ENCODE assay signal across 8 mouse cellular contexts in the genomic region with DNA sequence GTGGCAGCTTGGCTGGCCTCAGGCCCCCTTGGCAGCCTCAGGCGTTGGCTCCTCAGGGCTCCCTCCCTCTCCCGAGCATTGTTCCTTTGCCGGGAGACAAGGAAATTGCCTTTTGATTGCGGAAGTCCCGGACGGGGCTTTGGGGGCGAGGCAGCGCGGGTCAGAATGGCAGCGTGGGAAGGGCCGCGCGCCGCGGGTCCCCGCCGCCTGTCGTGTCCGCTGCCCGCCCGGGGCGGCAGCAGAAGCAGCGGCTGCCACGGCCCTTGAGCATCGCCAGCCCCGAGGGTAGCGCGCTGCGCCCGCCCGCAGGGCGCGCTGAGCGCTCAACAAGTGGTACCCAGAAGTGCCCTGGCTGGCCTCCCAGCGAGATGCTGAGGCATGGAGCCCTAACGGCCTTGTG. TPM values are rescaled to one million over a fixed set of nuclear protein-coding genes. Genes with fewer than 3 reads are reported as not detected.
DNase-seq lines count a peak whose midpoint lies in the region; ATAC-seq lines count a peak whose summit lies in the region.

No protein-coding gene starts in this region.

- ATAC-seq in lung, embryonic 15.5 days (ENCODE audit: borderline replicate concordance, extremely low read depth, low FRiP score, low TSS enrichment): peak; percentile 83
- ATAC-seq in stomach, embryonic 14.5 days (ENCODE audit: insufficient number of reproducible peaks, insufficient read depth, low FRiP score, low read depth): peak; percentile 33; the same call in 1 of the 2 replicates

- under 1% methylated on average over 36 of the region's 36 CpGs for WGBS in heart, embryonic 10.5 days
- WGBS in lung, embryonic 15.5 days: under 1% methylated on average over 35 of the region's 36 CpGs
- under 1% methylated on average over 21 of the region's 36 CpGs for WGBS in stomach, embryonic 14.5 days

- peak overlapping the region; percentile 79 for H3K27ac ChIP-seq in heart, embryonic 10.5 days
- H3K27ac ChIP-seq in lung, embryonic 15.5 days: peak overlapping the region; percentile 48; the same call in 1 of the 2 replicates
- no peak overlapping the region for H3K27ac ChIP-seq in stomach, embryonic 14.5 days (ENCODE audit: low read length)

- peak overlapping the region; percentile 39 for H3K9ac ChIP-seq in lung, embryonic 15.5 days
- H3K9ac ChIP-seq in stomach, embryonic 14.5 days (replicated peaks; ENCODE audit: low read depth, low read length): no peak overlapping the region

- H3K4me1 ChIP-seq in heart, embryonic 10.5 days: peaks cover 25% of the 10 kb centered on the region
- peaks cover 20% of the 10 kb centered on the region for H3K4me1 ChIP-seq in lung, embryonic 15.5 days
- H3K4me1 ChIP-seq in stomach, embryonic 14.5 days (ENCODE audit: control insufficient read depth, insufficient read depth, low read length): no peaks in the 10 kb centered on the region; the same call in 1 of the 2 replicates

- H3K36me3 ChIP-seq in heart, embryonic 10.5 days: no peaks in the 10 kb centered on the region
- no peaks in the 10 kb centered on the region for H3K36me3 ChIP-seq in lung, embryonic 15.5 days
- H3K36me3 ChIP-seq in stomach, embryonic 14.5 days (ENCODE audit: control insufficient read depth, insufficient read depth, low read length): no peaks in the 10 kb centered on the region

- no peaks in the 10 kb centered on the region for H3K9me3 ChIP-seq in heart, embryonic 10.5 days
- H3K9me3 ChIP-seq in lung, embryonic 15.5 days: no peaks in the 10 kb centered on the region
- no peaks in the 10 kb centered on the region for H3K9me3 ChIP-seq in stomach, embryonic 14.5 days (ENCODE audit: control insufficient read depth, low read depth, low read length)

- peak; percentile 9 to 16 for DNase-seq in cerebellum, adult 18-20 months
- no peak for DNase-seq in cerebellum, adult 9-11 months
- peak; percentile 75 for DNase-seq in embryo, embryonic 11 days
- no peak for DNase-seq in heart, embryonic 10.5 days (ENCODE audit: low spot score)
- DNase-seq in kidney, adult 8-10 months: peak; percentile 56 to 59
- no peak for DNase-seq in thymus, postnatal 36 days

- peak overlapping the region; percentile 84 for H3K4me2 ChIP-seq in lung, embryonic 15.5 days
- peak overlapping the region; percentile 75 for H3K4me2 ChIP-seq in stomach, embryonic 14.5 days (replicated peaks; ENCODE audit: low read depth, low read length)

- H3K27me3 ChIP-seq in heart, embryonic 10.5 days (ENCODE audit: insufficient read depth, poor library complexity, severe bottlenecking): peaks cover 40% of the 10 kb centered on the region
- peaks cover 19% of the 10 kb centered on the region for H3K27me3 ChIP-seq in lung, embryonic 15.5 days
- 0 out of 2 replicates have a peak, but pooled peaks cover 7% of the 10 kb centered on the region for H3K27me3 ChIP-seq in stomach, embryonic 14.5 days (ENCODE audit: control insufficient read depth, insufficient read depth, low read length)

- peak overlapping the region; percentile 64 for H3K4me3 ChIP-seq in heart, embryonic 10.5 days
- H3K4me3 ChIP-seq in lung, embryonic 15.5 days: peak overlapping the region; percentile 48
- peak overlapping the region; percentile 34 for H3K4me3 ChIP-seq in stomach, embryonic 14.5 days (ENCODE audit: low read depth, low read length)

RNA-seq across cellular contexts. Expression of gene Ptprb, which starts 25.9 kb away (rescaled TPM):
- polyA plus RNA-seq in heart, embryonic 10.5 days (2016; fragmentation: Nextera tagmentation; extraction: Ambion mirVana): 5.4 and 7.4 TPM in 2 replicates
- 12.5 and 14.3 TPM in 2 replicates for polyA plus RNA-seq in lung, embryonic 15.5 days (2015; fragmentation: Nextera tagmentation; extraction: Ambion mirVana)
- polyA plus RNA-seq in stomach, embryonic 14.5 days (2014; fragmentation: Nextera tagmentation; extraction: Ambion mirVana): 4.8 and 5.9 TPM in 2 replicates

Comparison
In these comparisons a context has a peak if more than half of its experiments do, and no peak if none do; other contexts are left out.
1. DNase-seq: peak in cerebellum, adult 18-20 months (2 of 2), embryo, embryonic 11 days (single experiment) and kidney, adult 8-10 months (2 of 2); none in cerebellum, adult 9-11 months (single experiment), heart, embryonic 10.5 days (single experiment) and thymus, postnatal 36 days (0 of 2).
2. Peak in every context shown above with its lines, with median percentiles within 50 percentile points of each other: H3K4me3 ChIP-seq.